Mouse (Mus musculus): ENCODE results near the gene Sprr2a1.
"Not testable (repeated sequence)": the region's sequence is repeated elsewhere in the genome, so short reads cannot be mapped to it uniquely, and the experiment has no call there.

Gene Sprr2a1

GRCm38 (mm10) chr3:92215569-92215968, at the start of gene Sprr2a1, which contains the start of gene Sprr2a2:
Gene Sprr2a1, plus strand, starts transcription at chr3:92215799.
Gene Sprr2a2, plus strand, starts transcription at chr3:92215920.
- H3K36me3 ChIP-seq (ENCODE audit: insufficient read depth, low read length); H3K27me3 ChIP-seq (ENCODE audit: insufficient read depth, low read length); H3K4me1 ChIP-seq (replicated peaks; ENCODE audit: low read depth, low read length); H3K9me3 ChIP-seq (ENCODE audit: low read length); H3K4me3 ChIP-seq (replicated peaks; ENCODE audit: low read length): not testable (repeated sequence)

GRCm38 (mm10) chr3:92169847-92170246, 45.8 kb upstream of the Sprr2a1 start:
- Histone ChIP-seq H3K4me3 (replicated peaks; ENCODE audit: low read length) (no peak overlapping the region), H3K4me1 (replicated peaks; ENCODE audit: low read depth, low read length) (no peaks in the 10 kb centered on the region), H3K27me3 (ENCODE audit: insufficient read depth, low read length) (no peaks in the 10 kb centered on the region), H3K36me3 (ENCODE audit: insufficient read depth, low read length) (no peaks in the 10 kb centered on the region), H3K9me3 (ENCODE audit: low read length) (no peaks in the 10 kb centered on the region)
- TF ChIP-seq NANOG (IDR thresholded peaks at IDR 0.05; ENCODE audit: borderline replicate concordance, low read length) (no peak), CTCF (conservative IDR thresholded peaks at IDR 0.05; ENCODE audit: low read length) (no peak), POU5F1 (IDR thresholded peaks at IDR 0.05; ENCODE audit: borderline replicate concordance, low read length) (no peak)

GRCm38 (mm10) chr3:92176880-92177279, 38.7 kb upstream of the Sprr2a1 start:
- Histone ChIP-seq H3K4me1 (replicated peaks; ENCODE audit: low read depth, low read length) (no peaks in the 10 kb centered on the region), H3K36me3 (ENCODE audit: insufficient read depth, low read length) (no peaks in the 10 kb centered on the region), H3K9me3 (ENCODE audit: low read length) (peaks cover 19% of the 10 kb centered on the region), H3K27me3 (ENCODE audit: insufficient read depth, low read length) (no peaks in the 10 kb centered on the region), H3K4me3 (replicated peaks; ENCODE audit: low read length) (no peak overlapping the region)
- TF ChIP-seq POU5F1 (IDR thresholded peaks at IDR 0.05; ENCODE audit: borderline replicate concordance, low read length), result no peak
- TF ChIP-seq NANOG (IDR thresholded peaks at IDR 0.05; ENCODE audit: borderline replicate concordance, low read length), result no peak
- TF ChIP-seq CTCF (conservative IDR thresholded peaks at IDR 0.05; ENCODE audit: low read length), result no peak

- no peaks in the 10 kb centered on the region for H3K27me3 ChIP-seq (ENCODE audit: insufficient read depth, low read length)
- H3K36me3 ChIP-seq (ENCODE audit: insufficient read depth, low read length), result no peaks in the 10 kb centered on the region
- peaks cover 36% of the 10 kb centered on the region for H3K9me3 ChIP-seq (ENCODE audit: low read length)
- TF ChIP-seq CTCF (conservative IDR thresholded peaks at IDR 0.05; ENCODE audit: low read length) (no peak), NANOG (IDR thresholded peaks at IDR 0.05; ENCODE audit: borderline replicate concordance, low read length) (no peak), POU5F1 (IDR thresholded peaks at IDR 0.05; ENCODE audit: borderline replicate concordance, low read length) (no peak)
- H3K4me3 ChIP-seq (replicated peaks; ENCODE audit: low read length), result no peak overlapping the region
- H3K4me1 ChIP-seq (replicated peaks; ENCODE audit: low read depth, low read length), result no peaks in the 10 kb centered on the region
Observed at GRCm38 (mm10) chr3:92195512-92196200, 19.9 kb upstream of the Sprr2a1 start.

GRCm38 (mm10) chr3:92211133-92211925, 4.3 kb upstream of the Sprr2a1 start:
- H3K27me3 ChIP-seq (ENCODE audit: insufficient read depth, low read length); H3K4me1 ChIP-seq (replicated peaks; ENCODE audit: low read depth, low read length); H3K36me3 ChIP-seq (ENCODE audit: insufficient read depth, low read length); H3K9me3 ChIP-seq (ENCODE audit: low read length); H3K4me3 ChIP-seq (replicated peaks; ENCODE audit: low read length): not testable (repeated sequence)

- not testable (repeated sequence) for H3K9me3 ChIP-seq (ENCODE audit: low read length); H3K4me3 ChIP-seq (replicated peaks; ENCODE audit: low read length); H3K27me3 ChIP-seq (ENCODE audit: insufficient read depth, low read length); H3K36me3 ChIP-seq (ENCODE audit: insufficient read depth, low read length); H3K4me1 ChIP-seq (replicated peaks; ENCODE audit: low read depth, low read length)
Observed at GRCm38 (mm10) chr3:92212059-92212458, 3.5 kb upstream of the Sprr2a1 start.

- not testable (repeated sequence) for H3K4me1 ChIP-seq (replicated peaks; ENCODE audit: low read depth, low read length); H3K9me3 ChIP-seq (ENCODE audit: low read length); H3K27me3 ChIP-seq (ENCODE audit: insufficient read depth, low read length); H3K4me3 ChIP-seq (replicated peaks; ENCODE audit: low read length); H3K36me3 ChIP-seq (ENCODE audit: insufficient read depth, low read length)
Observed at GRCm38 (mm10) chr3:92213651-92214050, 1.9 kb upstream of the Sprr2a1 start.

GRCm38 (mm10) chr3:92219031-92219430, 3.4 kb downstream of the Sprr2a1 start:
- H3K4me3 ChIP-seq (replicated peaks; ENCODE audit: low read length); H3K27me3 ChIP-seq (ENCODE audit: insufficient read depth, low read length); H3K36me3 ChIP-seq (ENCODE audit: insufficient read depth, low read length); H3K9me3 ChIP-seq (ENCODE audit: low read length); H3K4me1 ChIP-seq (replicated peaks; ENCODE audit: low read depth, low read length): not testable (repeated sequence)

GRCm38 (mm10) chr3:92223708-92224107, 8.1 kb downstream of the Sprr2a1 start:
- H3K9me3 ChIP-seq (ENCODE audit: low read length); H3K4me1 ChIP-seq (replicated peaks; ENCODE audit: low read depth, low read length); H3K4me3 ChIP-seq (replicated peaks; ENCODE audit: low read length); H3K36me3 ChIP-seq (ENCODE audit: insufficient read depth, low read length); H3K27me3 ChIP-seq (ENCODE audit: insufficient read depth, low read length): not testable (repeated sequence)

- H3K4me1 ChIP-seq (replicated peaks; ENCODE audit: low read depth, low read length); H3K36me3 ChIP-seq (ENCODE audit: insufficient read depth, low read length); H3K9me3 ChIP-seq (ENCODE audit: low read length); H3K27me3 ChIP-seq (ENCODE audit: insufficient read depth, low read length); H3K4me3 ChIP-seq (replicated peaks; ENCODE audit: low read length): not testable (repeated sequence)
Observed at GRCm38 (mm10) chr3:92227410-92227809, 11.8 kb downstream of the Sprr2a1 start.

- not testable (repeated sequence) for H3K9me3 ChIP-seq (ENCODE audit: low read length); H3K4me1 ChIP-seq (replicated peaks; ENCODE audit: low read depth, low read length); H3K4me3 ChIP-seq (replicated peaks; ENCODE audit: low read length); H3K27me3 ChIP-seq (ENCODE audit: insufficient read depth, low read length); H3K36me3 ChIP-seq (ENCODE audit: insufficient read depth, low read length)
Observed at GRCm38 (mm10) chr3:92236463-92237189, 21.0 kb downstream of the Sprr2a1 start.

- H3K36me3 ChIP-seq (ENCODE audit: insufficient read depth, low read length); H3K4me1 ChIP-seq (replicated peaks; ENCODE audit: low read depth, low read length); H3K9me3 ChIP-seq (ENCODE audit: low read length); H3K4me3 ChIP-seq (replicated peaks; ENCODE audit: low read length); H3K27me3 ChIP-seq (ENCODE audit: insufficient read depth, low read length): not testable (repeated sequence)
Observed at GRCm38 (mm10) chr3:92238736-92239135, 23.1 kb downstream of the Sprr2a1 start.

GRCm38 (mm10) chr3:92239197-92239596, 23.6 kb downstream of the Sprr2a1 start:
- not testable (repeated sequence) for H3K36me3 ChIP-seq (ENCODE audit: insufficient read depth, low read length); H3K4me1 ChIP-seq (replicated peaks; ENCODE audit: low read depth, low read length); H3K27me3 ChIP-seq (ENCODE audit: insufficient read depth, low read length); H3K9me3 ChIP-seq (ENCODE audit: low read length); H3K4me3 ChIP-seq (replicated peaks; ENCODE audit: low read length)

Data from E14TG2a.4 (cell line).